Mouse (Mus musculus) midbrain, embryonic 11.5 days (tissue): ENCODE measurements around the gene Mogs. TPM values are rescaled to one million over a fixed set of nuclear protein-coding genes. Genes with fewer than 3 reads are reported as not detected.

ENCODE experiments used
- ATAC-seq: fragments of 200-750 bp; cut with Nextera tagmentation; 2 replicates; pipeline ENCODE4 v1.8.0; 2017; ENCODE audit warnings: moderate TSS enrichment, moderate library complexity; ENCODE audit not compliant: low FRiP score
- DNase-seq: peaks from one replicate; pipeline ENCODE4 v3.0.0; 2015; ENCODE audit warnings: low spot score; ENCODE audit errors: missing footprints
- H3K27ac ChIP-seq: fragments of 300-500 bp; sonication (generic); 2 replicates; pipeline ENCODE4 v1.5.1; 2014; ENCODE audit warnings: low read depth, low read length
- H3K27me3 ChIP-seq: fragments of 300-500 bp; sonication (generic); 2 replicates; pipeline ENCODE4 v1.6.1; 2014; ENCODE audit warnings: mild to moderate bottlenecking, low read length, moderate library complexity, mixed read lengths; ENCODE audit not compliant: control insufficient read depth, insufficient read depth
- H3K36me3 ChIP-seq: fragments of 300-500 bp; sonication (generic); 2 replicates; pipeline ENCODE4 v1.6.1; 2014; ENCODE audit warnings: mild to moderate bottlenecking, low read length, moderate library complexity, mixed read lengths; ENCODE audit not compliant: control insufficient read depth, insufficient read depth
- H3K4me1 ChIP-seq: fragments of 300-500 bp; sonication (generic); 2 replicates; pipeline ENCODE4 v1.6.1; 2014; ENCODE audit warnings: low read length; ENCODE audit not compliant: control insufficient read depth, insufficient read depth
- H3K4me2 ChIP-seq: fragments of 300-500 bp; sonication (generic); 2 replicates; pipeline ENCODE4 v1.6.1; 2014; ENCODE audit warnings: mild to moderate bottlenecking, moderate library complexity
- H3K4me3 ChIP-seq: fragments of 300-500 bp; sonication (generic); 2 replicates; pipeline ENCODE4 v1.5.1; 2014; ENCODE audit warnings: low read depth, low read length
- H3K9ac ChIP-seq: fragments of 300-500 bp; sonication (generic); 2 replicates; pipeline ENCODE4 v1.6.1; 2014; ENCODE audit warnings: low read length
- H3K9me3 ChIP-seq: fragments of 300-500 bp; sonication (generic); 2 replicates; pipeline ENCODE4 v1.6.1; 2016; ENCODE audit warnings: low read length; ENCODE audit not compliant: control insufficient read depth
- WGBS: fragments of 180-500 bp; shearing (Covaris S2); extraction: QIAGEN DNeasy Blood & Tissue Kit; methylation state at CpG from one replicate; pipeline ENCODE4 v1.1.7; 2014; 5-methylcytosine and 5-hydroxymethylcytosine counted together
- polyA plus RNA-seq: library from polyadenylated mRNA; unstranded; fragments of >200 nt; fragmentation: Nextera tagmentation; extraction: Ambion mirVana; gene quantifications from 2 replicates; pipeline ENCODE4 v1.2.1, GENCODE M21; 2014

The Mogs gene
- polyA plus RNA-seq = 21.6 and 23.4 TPM in 2 replicates

- peak within 1 kb of the TSS; percentile 86 for H3K9ac ChIP-seq
- H3K9me3 ChIP-seq = no peaks in the 10 kb centered on the region
- no peaks in the 10 kb centered on the region; the same call in 1 of the 2 replicates for H3K36me3 ChIP-seq
- peak within 1 kb of the TSS; percentile 77 for H3K4me2 ChIP-seq
- H3K4me3 ChIP-seq = peak within 1 kb of the TSS; percentile 77
- no peaks in the 10 kb centered on the region for H3K27me3 ChIP-seq
- peak; percentile 98 for DNase-seq
- peak within 1 kb of the TSS; percentile 63 for H3K27ac ChIP-seq
- peak; percentile 91 for ATAC-seq
- WGBS = under 1% methylated on average over 51 of the region's 58 CpGs
- H3K4me1 ChIP-seq = peaks cover 20% of the 10 kb centered on the region
These were observed at the start of gene Mogs for GRCm38 (mm10) chr6:83115011-83115671. Gene Mogs, plus strand, starts transcription at chr6:83115496.

GRCm38 (mm10) chr6:83065995-83066394 lies 49.3 kb upstream of the Mogs start:
- no peak for DNase-seq
- 33% methylated on average over 8 of the region's 8 CpGs for WGBS
- peaks cover 10% of the 10 kb centered on the region; the same call in 1 of the 2 replicates for H3K4me1 ChIP-seq
- no peak for ATAC-seq
- H3K4me2 ChIP-seq = no peak overlapping the region
- H3K36me3 ChIP-seq = no peaks in the 10 kb centered on the region
- no peak overlapping the region for H3K27ac ChIP-seq
- H3K9me3 ChIP-seq = no peaks in the 10 kb centered on the region
- peaks cover 84% of the 10 kb centered on the region for H3K27me3 ChIP-seq
- H3K9ac ChIP-seq = no peak overlapping the region
- no peak overlapping the region for H3K4me3 ChIP-seq

GRCm38 (mm10) chr6:83066441-83066840 lies 48.9 kb upstream of the Mogs start:
- peaks cover 14% of the 10 kb centered on the region for H3K4me1 ChIP-seq
- no peak overlapping the region for H3K4me3 ChIP-seq
- no peak overlapping the region for H3K9ac ChIP-seq
- peaks cover 89% of the 10 kb centered on the region for H3K27me3 ChIP-seq
- no peak overlapping the region for H3K4me2 ChIP-seq
- H3K9me3 ChIP-seq = no peaks in the 10 kb centered on the region
- WGBS = 21% methylated on average over 6 of the region's 6 CpGs
- H3K36me3 ChIP-seq = no peaks in the 10 kb centered on the region
- H3K27ac ChIP-seq = no peak overlapping the region
- DNase-seq = no peak
- no peak for ATAC-seq

- Histone ChIP-seq H3K4me2 (no peak overlapping the region), H3K9ac (no peak overlapping the region), H3K4me1 (peaks cover 15% of the 10 kb centered on the region), H3K27ac (no peak overlapping the region), H3K9me3 (no peaks in the 10 kb centered on the region), H3K4me3 (no peak overlapping the region), H3K27me3 (peaks cover 96% of the 10 kb centered on the region), H3K36me3 (no peaks in the 10 kb centered on the region)
- ATAC-seq = no peak
- no peak for DNase-seq
- WGBS = 2% methylated on average over 8 of the region's 8 CpGs
These were observed 47.1 kb upstream of the Mogs start for GRCm38 (mm10) chr6:83068221-83068620.

- H3K4me1 ChIP-seq = peaks cover 15% of the 10 kb centered on the region
- peak overlapping the region; percentile 20; the same call in 1 of the 2 replicates for H3K4me2 ChIP-seq
- DNase-seq (peak; percentile 95), ATAC-seq (no peak)
- under 1% methylated on average over 81 of the region's 81 CpGs for WGBS
- H3K9ac ChIP-seq = no peak overlapping the region
- no peaks in the 10 kb centered on the region for H3K9me3 ChIP-seq
- no peak overlapping the region for H3K27ac ChIP-seq
- peak overlapping the region; percentile 14; the same call in 1 of the 2 replicates for H3K4me3 ChIP-seq
- H3K36me3 ChIP-seq = no peaks in the 10 kb centered on the region
- H3K27me3 ChIP-seq = peaks cover 95% of the 10 kb centered on the region
These were observed 46.4 kb upstream of the Mogs start for GRCm38 (mm10) chr6:83068706-83069487.

GRCm38 (mm10) chr6:83069488-83070246 lies 45.6 kb upstream of the Mogs start:
- ATAC-seq = peak; percentile 38; the same call in 1 of the 2 replicates
- Histone ChIP-seq H3K9ac (no peak overlapping the region), H3K4me3 (peak overlapping the region; percentile 16), H3K4me1 (peaks cover 15% of the 10 kb centered on the region), H3K4me2 (peak overlapping the region; percentile 12; the same call in 1 of the 2 replicates), H3K9me3 (no peaks in the 10 kb centered on the region), H3K27me3 (peaks cover 95% of the 10 kb centered on the region), H3K27ac (no peak overlapping the region), H3K36me3 (no peaks in the 10 kb centered on the region)
- DNase-seq = peak; percentile 94
- WGBS = 1% methylated on average over 61 of the region's 69 CpGs

- Histone ChIP-seq H3K4me3 (peak within 1 kb of the TSS; percentile 16), H3K27ac (no peak within 1 kb of the TSS), H3K27me3 (peaks cover 93% of the 10 kb centered on the region), H3K4me2 (peak within 1 kb of the TSS; percentile 12), H3K4me1 (peaks cover 15% of the 10 kb centered on the region), H3K36me3 (no peaks in the 10 kb centered on the region), H3K9ac (no peak within 1 kb of the TSS), H3K9me3 (no peaks in the 10 kb centered on the region)
- ATAC-seq (no peak), DNase-seq (no peak)
- WGBS = 3% methylated on average over 9 of the region's 10 CpGs
These were observed 45.2 kb upstream of the Mogs start, which contains the start of gene Tlx2 for GRCm38 (mm10) chr6:83070247-83070310. Gene Tlx2, minus strand, starts transcription at chr6:83070293.

GRCm38 (mm10) chr6:83070311-83071219 lies 44.7 kb upstream of the Mogs start:
- peak; percentile 55 for ATAC-seq
- WGBS = under 1% methylated on average over 57 of the region's 58 CpGs

More at GRCm38 (mm10) chr6:83070311-83071219, 44.7 kb upstream of the Mogs start:
- H3K27me3 ChIP-seq = peaks cover 91% of the 10 kb centered on the region
- H3K36me3 ChIP-seq = no peaks in the 10 kb centered on the region
- peak overlapping the region; percentile 16 for H3K4me3 ChIP-seq
- peaks cover 15% of the 10 kb centered on the region for H3K4me1 ChIP-seq
- no peak overlapping the region for H3K9ac ChIP-seq
- peak; percentile 98 for DNase-seq
- no peaks in the 10 kb centered on the region for H3K9me3 ChIP-seq
- H3K4me2 ChIP-seq = peak overlapping the region; percentile 12
- no peak overlapping the region for H3K27ac ChIP-seq
